Mouse (Mus musculus): ENCODE measurements around the gene Rora. TPM values are rescaled to one million over a fixed set of nuclear protein-coding genes. Genes with fewer than 3 reads are reported as not detected.

Rora gene
- total RNA-seq, 2 experiments from 2014 or later: 36.7 to 99.2 TPM

DNA sequence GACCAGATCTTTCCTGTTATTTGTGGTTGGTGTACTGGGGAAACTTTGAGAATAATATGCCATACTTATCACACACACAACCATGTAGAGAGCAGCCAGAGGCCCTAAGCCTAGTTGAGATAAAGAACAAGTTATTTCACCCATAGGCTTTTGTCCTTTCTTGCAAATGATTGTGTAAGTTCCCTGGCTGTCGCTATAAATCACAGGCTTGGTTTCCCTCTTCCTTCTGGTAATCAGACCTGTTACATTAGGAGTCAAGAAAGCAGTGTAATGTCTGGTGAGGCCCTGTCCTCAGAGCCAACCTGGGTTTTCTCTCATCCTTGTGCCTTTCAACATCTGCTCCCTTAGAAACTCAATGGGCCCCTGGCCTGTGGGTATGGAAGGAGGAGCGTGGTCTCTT lies 222.7 kb downstream of the Rora start:
- no peak for DNase-seq (ENCODE audit: low spot score in 2 of 2)

DNA sequence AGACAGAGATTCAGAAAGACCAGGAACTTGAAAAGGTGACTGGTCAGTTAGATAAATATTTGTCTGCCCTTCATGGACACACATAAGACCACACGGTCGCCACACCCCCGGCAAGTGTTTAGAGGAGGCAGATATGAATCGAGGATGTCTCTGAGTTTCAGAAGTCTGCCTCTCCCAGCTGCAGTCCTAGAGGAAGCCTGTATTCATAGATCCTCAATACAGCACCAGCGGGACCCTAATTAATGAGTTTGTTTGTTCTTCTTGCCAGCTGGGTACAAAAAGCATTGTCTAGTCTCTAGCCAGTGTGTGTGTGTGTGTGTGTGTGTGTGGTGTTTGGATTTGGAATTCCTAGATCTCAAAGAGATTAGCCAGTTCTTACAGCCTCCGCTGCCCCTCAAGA lies 228.3 kb downstream of the Rora start:
- no peak for DNase-seq (ENCODE audit: low spot score in 2 of 2)

DNA sequence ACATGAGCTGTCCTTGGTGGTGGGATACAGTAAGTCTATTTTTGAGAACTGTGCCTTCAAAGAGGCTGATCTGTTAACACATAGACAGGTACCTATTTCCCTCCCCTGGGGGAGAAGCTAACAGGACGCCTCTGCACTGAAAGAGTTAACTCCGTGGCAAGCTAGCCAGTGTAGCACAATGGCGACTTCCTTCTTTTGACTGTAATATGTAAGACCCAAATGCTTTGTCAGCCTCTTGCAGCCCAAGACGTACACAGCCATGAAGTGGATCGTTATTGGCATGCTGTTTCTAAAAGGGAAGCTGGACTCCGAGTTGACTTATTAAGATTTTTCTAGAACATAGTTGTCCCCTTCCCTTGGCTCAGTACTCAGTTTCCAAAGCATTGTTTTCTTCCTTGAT lies 229.4 kb downstream of the Rora start:
- no peak for DNase-seq (ENCODE audit: low spot score in 2 of 2)

DNA sequence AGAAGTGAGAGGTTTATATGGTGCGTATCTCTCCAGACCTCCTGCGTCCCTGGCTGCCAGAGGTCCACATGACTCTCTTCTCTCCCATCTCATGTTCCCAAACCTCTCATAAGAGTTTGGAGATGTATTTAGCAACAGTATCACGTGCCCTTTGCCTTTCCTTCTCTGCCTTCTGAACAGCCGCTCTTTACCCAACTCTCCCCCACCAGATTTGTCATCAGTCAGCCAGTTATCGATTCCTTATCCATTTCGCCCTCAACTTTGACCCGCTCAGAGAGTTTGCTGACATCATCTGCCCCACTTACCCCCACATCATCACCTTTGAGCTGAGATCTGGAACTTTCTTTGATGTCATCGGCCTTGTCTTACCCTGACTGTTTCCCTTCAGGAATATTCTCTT lies 230.1 kb downstream of the Rora start:
- DNase-seq (ENCODE audit: low spot score in 2 of 2): no peak

DNA sequence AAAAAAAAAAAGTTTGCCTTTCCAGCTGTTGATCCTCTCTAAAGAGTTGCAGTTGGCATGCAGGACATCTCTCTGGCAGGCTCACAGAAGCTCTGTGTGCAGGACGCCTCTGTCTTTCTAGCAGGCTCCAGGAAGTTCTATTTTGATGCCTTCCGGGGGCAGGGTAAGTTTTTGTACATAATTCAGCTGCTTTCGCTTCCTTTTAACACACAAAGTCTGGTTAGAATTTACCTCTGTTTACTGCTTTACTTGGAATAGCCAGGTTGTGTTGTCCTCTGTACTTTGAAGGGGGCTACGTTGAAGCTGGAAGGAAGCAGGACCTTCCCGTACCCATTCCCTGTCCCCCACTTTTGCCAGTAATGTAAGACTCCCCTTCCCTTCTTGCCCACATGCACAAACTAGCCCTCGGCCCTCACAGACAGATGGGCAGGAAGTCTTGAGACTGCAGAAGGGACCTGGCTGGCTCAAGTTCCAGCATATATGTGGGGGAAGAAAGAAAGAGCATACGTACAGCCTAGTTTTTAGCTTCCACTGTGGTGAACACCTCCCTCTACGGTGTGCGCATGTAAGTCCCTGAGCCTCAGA lies 231.0 kb downstream of the Rora start:
- no peak for DNase-seq (ENCODE audit: low spot score in 2 of 2)

DNA sequence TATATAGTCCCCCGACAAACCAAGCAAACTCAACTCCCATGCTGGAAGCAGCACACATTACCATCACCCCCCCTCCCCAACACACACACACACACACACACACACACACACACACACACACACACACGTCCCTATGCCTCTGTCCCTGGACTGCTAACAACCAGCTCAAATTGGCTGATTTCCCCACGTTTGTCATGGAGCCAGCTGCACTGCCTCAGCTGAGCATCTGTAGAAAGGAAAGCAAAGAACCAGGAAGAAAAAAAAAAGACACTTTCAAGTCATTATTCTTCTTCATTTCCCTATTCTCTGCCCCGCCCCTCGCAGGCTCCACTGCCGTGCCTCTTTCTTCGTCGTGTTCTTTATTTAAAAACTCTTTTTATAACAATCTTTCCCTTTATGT lies 235.1 kb downstream of the Rora start:
- no peak for DNase-seq (ENCODE audit: low spot score in 2 of 2)

DNA sequence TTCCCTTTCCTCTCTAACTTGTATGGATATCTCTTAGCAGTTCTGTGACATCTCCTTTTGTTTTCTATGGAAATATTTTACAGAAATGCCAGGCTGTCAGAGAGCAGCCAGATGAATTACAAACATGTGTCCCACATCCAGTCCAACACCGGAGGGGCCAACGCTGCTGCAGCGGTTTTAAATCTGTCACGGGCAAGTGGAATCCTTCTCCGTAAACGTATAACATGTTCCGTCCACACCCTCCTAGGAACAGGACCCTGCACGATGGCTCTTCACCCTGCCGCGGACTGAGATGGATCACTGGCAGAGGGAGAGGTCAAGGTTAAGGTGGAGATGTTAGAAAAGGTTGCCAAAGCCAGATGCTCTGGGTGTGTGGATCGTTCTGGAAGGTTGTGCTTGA lies 237.8 kb downstream of the Rora start:
- DNase-seq (ENCODE audit: low spot score in 2 of 2): no peak

DNA sequence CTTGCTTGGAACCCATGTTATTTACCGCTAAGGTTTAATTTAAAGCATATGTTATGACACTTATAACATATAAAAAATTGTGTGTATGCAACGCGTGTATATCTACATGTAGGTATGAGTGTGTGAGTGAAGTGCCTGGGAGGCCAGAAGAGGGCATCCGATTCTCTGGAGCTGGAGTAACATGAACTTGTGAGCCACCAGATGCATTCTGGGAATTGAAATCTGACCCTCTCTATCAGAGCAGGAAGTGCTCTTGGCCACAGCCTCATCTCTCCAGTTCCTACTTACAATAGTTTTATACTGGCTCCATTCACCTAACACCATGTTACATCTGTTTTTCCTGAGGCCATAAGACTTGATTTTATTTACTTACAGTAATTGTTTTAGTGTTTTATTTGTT lies 238.8 kb downstream of the Rora start:
- no peak for DNase-seq (ENCODE audit: low spot score in 2 of 2)

DNA sequence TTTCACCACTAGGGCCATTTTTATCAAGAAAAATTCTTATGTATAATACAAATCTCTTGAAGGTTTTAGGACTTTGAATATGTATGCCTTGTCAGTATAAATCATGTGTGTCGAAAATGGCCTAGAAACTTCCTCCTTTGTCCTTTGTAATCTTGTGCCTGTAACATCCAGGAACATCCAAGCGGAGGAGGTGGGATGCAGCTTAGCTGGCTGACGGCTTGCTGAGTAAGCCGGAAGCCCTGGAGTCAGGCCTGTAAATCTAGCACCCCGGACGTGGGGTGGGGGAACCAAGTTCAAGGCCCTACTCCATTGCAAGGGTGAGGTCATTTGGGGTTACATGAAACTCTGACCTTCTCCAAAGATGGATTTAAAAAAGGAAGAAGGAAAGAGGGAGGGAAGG lies 239.3 kb downstream of the Rora start:
- DNase-seq (ENCODE audit: low spot score in 2 of 2): no peak

DNA sequence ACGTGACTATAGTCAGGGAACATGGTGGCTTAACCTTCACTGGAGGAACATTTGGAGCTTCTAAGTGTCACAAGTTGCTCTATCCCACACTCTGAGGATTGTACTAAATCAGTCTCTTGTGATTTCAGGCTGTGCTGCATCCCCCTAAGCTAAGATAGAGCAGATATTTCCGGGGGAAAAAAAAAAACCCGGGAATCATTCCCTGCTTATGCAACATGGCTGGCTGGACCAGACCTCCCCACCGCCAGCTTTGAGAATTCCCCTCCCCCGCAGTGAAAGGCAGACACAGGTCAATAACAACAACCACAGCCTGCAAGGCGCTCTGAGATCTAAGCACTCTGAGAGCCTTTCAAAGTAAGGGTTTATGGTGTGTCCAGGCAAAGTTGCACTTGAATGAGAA lies 244.7 kb downstream of the Rora start:
- no peak for DNase-seq (ENCODE audit: low spot score in 2 of 2)

DNA sequence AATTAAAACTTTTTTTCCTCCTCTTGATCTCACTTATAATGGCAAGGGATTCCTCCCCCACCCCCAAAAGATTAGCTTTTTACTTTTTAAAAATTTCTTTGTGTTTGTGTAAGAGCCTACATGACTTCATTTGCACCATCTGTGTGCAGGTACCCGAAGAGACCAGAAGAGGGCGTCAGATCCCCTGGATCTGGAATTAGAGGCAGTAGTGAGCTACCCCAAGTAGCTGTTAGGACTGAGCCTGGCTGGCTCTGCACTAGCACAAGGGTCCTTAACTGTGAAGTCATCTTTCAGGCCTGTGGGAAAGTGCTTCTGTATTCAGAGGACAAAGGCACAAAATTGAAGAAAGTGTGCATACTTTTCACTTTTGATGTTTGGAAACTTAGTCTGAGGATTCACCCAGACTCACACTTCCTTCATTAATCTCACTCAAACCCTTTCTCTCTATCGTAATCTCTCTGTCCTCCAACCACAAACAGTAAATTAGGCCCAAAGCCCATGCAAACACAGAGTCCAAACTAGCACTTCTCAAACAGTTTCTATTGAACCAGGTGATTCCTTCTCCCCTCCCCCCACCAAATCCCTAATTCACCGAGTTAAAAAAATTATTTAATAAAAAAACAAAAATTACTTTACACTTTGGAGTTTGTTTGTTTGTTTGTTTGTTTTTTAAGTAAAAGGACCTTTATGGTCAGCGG lies 246.1 kb downstream of the Rora start:
- no peak for DNase-seq (ENCODE audit: low spot score in 2 of 2)

DNA sequence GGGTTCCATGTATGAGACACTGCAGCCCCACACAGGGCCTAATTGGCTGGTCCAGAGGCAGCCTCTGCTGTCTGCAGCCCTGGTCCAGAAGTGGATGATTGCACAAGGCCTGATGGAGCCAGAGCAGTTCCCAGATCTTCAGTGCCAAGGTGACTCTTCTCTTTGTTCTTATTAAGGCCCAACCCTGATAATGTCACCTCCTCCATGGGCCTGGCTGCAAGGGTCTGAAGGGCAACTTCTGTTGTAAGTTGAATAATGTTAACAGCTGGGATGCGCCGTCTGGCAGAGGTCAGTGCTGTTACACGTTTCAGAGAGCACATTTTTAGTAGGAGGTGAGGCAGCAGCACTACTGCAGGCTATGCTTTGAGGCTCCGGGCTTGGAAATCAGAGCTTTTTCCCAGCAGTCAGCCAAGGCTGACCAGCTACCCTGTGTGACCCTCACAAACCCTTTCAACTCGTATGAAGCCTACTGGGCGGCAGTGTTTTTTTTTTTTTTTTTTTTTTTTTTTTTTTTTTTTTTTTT lies 252.8 kb downstream of the Rora start:
- DNase-seq (ENCODE audit: low spot score in 2 of 2): no peak

DNA sequence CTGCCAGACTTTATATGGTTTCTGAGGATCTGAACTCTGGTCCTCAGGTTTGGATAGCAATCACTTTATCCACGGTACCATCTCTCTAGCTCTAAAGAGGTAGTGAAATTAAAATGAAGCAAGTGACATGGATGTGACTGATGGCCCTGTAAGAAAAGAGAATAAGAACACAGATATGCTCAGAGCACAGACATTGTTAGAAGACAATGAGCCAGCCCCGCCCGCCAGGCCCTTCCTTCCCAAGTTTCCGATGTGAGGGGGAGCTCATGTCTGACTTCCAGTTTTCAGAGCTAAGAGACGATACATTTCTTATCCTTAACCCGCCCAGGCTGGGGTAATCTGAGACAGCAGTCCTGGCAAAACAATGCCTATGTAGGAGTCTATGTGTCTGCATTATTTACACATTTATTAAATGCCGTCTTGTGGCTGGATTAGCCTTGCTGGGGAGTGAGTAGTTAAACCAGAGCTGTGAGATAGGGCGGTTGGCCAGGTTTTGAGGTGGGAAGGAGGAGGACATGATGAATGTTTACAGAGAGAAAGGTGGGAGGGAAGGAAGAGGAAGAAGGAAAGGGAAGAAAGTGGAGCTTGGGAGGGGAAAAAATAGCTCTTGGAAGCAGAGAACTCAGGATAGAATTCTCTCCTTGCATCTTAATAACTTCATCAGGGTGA lies 259.0 kb downstream of the Rora start:
- DNase-seq (ENCODE audit: low spot score in 2 of 2): no peak

DNA sequence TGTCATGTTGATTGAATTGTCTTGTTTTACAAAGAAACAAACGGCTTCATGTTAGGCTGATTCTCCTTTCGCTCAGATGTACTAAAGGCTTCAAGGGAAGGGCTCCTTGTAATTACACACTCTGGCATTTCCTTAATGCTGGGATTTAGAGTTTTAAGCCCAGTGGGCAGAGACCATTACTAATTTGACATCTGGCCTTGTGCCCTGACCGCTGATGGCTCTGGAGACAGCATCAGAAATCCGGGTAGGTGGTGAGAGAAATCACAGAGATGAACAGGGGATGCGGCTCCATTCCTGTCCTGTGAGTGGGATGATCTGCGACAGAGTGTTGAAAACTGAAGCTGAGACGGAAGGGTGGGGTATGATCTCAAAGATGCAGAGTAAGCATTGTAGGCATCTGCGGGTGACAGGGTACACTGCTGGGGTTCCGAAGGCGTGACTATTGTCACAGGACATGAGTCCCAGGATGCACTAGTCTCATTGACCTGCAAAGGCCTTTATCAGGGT lies 259.7 kb downstream of the Rora start:
- DNase-seq (ENCODE audit: low spot score in 2 of 2): no peak

DNA sequence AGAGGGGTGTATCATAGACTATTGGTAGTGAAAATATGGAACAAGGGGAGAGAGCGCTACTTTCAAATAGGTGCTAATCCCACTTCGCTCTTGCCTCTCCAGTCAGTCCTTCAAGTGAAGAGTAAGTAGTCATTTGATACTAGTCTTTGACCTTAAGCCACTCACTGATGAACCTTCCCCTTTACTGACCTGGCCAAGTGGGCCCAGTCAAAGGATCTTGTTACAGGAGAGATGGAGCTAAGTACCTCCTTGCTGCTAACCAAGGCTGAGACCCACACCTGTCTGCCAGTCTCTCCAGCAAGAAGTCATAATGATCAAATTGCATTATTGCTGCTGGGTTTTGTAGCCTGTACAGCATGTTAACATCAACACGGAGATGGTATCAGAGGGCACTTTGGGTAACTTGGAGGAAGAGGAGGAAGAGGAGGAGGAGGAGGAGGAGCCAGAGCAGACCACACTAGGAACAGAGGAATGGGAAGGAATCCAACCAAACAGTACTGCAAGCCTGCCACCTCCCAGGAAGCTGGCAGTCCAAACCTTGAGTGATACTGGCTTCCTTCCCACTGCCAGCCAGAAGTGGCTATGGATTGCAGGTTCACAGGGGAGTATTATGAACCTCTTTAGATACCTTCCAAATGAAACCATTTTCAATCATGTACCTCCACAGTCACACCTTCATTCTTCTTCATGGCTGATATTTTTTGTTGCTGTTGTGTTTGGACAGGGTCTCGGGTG lies 261.1 kb downstream of the Rora start:
- DNase-seq (ENCODE audit: low spot score in 2 of 2): no peak

DNA sequence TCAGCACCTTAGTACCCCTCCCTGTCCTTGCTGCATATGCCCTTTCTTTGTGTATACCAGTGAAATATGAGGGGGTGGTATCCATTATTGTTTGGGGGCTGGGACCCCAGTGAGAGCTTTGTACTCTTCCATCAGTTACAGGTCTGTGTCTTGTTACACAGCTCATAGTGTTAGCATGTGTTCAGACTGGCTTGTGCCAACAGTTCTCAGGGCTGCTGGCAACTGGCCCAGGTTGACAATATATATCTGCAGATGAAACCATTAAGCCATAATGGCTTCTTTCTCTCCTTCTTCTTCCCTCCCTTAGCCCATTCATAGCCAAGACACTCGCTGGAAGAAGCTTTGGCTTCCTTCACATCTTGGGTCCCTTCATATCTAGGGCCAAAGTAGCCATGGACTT lies 263.2 kb downstream of the Rora start:
- DNase-seq (ENCODE audit: low spot score in 2 of 2): no peak

DNA sequence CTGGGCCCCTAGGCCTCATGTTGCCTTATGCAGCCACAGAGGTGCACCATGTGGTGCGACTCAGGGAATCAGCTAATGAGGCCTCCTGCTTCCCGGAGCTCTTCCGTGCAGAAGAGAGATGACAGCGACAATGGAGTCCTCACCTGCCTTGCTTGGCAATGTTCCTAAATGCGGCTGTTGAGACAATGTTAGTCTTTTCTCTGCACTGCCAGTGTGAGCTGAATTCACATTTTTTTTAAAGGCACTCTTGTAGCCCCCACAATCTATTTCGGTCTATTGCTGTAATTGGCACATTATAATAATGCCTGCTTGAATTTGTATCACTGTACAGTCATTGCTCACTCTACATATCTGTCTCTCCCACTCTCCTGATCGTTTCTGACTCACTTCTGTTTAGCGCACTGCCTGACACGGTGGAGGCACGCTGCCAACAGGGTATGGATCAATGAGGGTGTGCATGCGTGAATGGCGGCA lies 269.6 kb downstream of the Rora start:
- no peak for DNase-seq (ENCODE audit: low spot score in 2 of 2)

DNA sequence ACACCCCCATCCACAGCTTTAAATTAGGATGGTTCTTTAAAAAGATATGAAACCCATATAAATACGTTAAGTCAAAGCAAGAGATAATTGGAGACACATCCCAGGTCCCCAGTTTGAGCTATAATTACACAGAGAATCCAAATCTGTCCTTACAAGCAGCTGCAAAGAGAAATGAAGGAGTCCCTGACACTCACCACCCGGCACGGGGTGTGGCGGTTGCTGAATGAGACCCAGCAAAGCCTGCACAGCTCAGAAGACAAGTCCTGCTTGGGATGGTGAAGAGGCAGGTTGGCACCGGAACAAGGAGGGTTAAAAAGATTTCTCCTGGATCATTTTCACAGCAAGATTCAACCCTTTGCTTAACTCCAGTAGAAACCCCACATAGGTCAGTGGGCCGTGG lies 272.8 kb downstream of the Rora start:
- DNase-seq (ENCODE audit: low spot score in 2 of 2): no peak

DNA sequence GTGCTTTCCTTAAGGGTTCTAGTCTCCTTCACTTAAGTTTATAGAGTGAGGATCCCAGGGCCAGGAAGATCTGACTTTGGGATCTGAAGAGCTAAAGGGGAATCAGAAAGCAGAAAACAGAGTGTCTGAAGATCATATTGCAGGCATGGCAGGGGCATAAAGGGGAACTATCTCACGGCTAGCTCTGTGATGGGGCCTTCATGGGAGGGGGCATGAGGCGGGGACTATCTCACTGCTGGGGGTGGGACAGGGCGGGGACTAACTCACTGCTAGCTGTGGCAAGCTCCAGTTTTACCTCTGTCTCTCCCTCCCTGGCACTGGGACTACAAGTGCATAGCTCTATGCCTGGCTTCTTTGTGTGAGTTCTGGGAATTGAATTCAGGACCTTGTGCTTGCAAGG lies 279.6 kb downstream of the Rora start:
- DNase-seq (ENCODE audit: low spot score in 2 of 2): no peak

DNA sequence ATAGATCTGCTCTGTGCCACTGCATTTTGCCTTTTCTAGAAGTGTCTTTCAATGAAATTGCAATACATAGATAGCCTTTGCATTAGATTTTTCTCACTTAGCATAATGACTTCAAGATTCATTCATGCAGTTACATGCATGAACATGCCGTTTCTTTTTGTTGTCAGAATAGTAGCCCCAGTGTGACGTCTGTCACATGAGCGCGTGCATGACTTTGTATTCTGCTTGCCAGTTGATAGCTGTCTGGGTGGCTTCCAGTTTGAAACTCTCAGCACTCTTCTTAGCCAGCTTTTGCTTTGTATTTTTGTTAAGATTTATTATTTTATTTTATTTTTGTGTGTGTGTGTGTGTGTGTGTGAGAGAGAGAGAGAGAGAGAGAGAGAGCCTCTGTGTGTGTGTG lies 280.7 kb downstream of the Rora start:
- no peak for DNase-seq (ENCODE audit: low spot score in 2 of 2)

DNA sequence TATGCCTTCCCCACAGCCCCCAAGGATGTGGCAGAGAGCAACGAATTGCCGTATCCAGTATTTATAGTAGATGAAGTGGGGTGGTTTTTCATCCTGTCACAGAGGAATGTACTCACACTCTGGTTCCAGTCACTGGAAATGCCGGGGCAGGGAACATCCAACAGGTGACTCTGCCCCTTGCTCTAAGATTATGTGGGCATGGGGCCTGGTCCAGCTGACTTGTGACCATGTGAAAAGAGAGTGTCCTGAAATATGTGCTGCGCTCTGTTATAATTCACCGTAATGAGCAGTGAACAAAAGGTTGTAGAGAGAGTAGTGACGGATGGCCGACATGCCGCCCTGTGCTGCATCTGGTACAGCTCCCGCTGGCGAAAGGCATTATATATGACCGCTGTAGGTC lies 282.0 kb downstream of the Rora start:
- DNase-seq (ENCODE audit: low spot score in 2 of 2): no peak

DNA sequence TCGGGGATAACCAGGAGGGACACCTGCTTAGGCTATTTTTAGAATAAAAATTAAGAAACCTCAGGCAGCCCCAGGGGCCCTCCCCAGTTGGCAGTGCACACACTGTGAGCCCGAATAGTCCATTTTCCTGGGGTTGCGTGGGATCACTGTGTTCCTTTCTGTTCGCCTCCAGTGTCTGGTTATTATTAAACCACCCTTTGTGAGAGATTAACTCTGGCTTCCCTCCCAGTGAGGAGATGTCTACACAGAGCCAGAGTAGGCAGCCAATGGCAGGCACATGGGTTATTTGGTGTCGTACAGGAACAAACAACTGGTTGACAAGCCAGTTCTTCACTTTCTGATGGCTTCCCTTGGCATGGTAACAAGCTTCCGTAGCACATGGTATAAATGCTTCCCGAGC lies 287.5 kb downstream of the Rora start:
- DNase-seq (ENCODE audit: low spot score in 2 of 2): no peak
